Mouse (Mus musculus) right cerebral cortex, postnatal 10 days (tissue): Measurements from ENCODE around the gene Adcy4.

Experiments
- DNase-seq, 2 experiments: peaks; one replicate each; pipeline ENCODE4 v3.0.0; 2021; ENCODE audit warnings: low spot score in 2 of 2

Gene Adcy4

DNA sequence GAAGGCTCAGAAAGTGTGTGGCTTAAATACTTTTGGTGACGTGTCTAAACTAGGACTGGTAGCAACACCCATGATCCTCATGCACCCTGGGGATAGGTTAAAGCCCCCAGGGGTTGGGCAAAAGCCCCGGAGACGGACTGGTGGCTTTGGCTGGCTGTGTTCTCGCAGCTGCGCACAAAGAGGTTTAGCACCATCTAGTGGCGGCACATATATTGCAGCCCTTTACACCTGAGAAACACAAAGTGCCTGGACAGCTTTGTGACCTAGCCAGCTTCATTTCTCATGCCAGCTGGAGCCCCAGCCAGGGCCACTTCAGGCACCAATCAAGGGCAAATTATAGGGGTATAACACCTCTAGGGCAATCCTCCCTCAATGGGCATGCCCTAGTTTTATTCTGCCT is 23.7 kb downstream of the Adcy4 start:
- peak; percentile 87 for DNase-seq

GRCm38 (mm10) chr14:55758363-55758784 is 25.5 kb downstream of the Adcy4 start, which contains the start of gene Cideb:
TSS of gene Cideb (minus strand) at chr14:55758458.
- DNase-seq: peak in 1 of 2 experiments; percentile 55

- no peak for DNase-seq
Measured at GRCm38 (mm10) chr14:55757566-55757965, 26.3 kb downstream of the Adcy4 start.

DNA sequence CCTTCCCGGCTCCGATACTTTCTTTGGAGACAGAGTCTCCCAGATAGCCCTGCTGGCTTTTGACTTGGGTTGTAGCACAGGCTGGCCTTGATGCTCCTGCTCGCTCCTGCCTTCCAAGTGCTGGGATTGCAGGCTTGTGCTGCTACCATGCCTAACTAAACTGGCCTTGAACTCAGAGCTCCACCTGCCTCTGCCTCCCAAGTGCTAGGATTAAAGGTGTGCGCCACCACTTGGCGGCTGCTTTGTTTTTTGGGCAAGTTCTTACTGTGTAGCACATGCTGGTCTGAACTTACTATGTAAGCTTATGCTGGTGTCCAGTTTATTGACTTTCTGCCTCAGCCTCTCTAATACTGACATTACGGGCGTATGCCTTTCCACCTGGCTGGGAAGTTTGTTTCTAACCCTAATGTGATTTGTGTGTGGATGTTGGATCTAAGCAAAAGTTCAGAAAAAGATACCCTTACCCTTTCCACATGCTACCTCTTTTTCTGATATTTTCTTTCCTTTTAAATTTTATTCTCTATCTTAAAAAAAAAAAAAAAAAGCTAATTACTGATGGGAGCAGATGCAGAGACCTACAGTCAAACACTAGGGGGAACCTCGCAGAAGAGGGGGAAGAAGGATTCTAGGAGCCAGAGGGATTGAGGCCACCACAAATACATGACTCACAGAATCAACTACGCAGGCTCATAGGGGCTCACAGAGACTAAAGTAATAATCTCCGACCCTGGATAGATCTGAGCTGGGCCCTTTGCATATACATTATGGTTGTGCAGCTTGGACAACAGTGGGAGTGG is 36.6 kb downstream of the Adcy4 start:
- no peak for DNase-seq

GRCm38 (mm10) chr14:55745861-55746237 is 38.0 kb downstream of the Adcy4 start:
- DNase-seq: no peak

- peak; percentile 90 to 92 for DNase-seq
Measured at GRCm38 (mm10) chr14:55745180-55745860, 38.6 kb downstream of the Adcy4 start, which contains the start of the genes Dhrs1 and Nop9. TSS of gene Dhrs1 (minus strand) at chr14:55745690. TSS of gene Nop9 (plus strand) at chr14:55745693.

DNA sequence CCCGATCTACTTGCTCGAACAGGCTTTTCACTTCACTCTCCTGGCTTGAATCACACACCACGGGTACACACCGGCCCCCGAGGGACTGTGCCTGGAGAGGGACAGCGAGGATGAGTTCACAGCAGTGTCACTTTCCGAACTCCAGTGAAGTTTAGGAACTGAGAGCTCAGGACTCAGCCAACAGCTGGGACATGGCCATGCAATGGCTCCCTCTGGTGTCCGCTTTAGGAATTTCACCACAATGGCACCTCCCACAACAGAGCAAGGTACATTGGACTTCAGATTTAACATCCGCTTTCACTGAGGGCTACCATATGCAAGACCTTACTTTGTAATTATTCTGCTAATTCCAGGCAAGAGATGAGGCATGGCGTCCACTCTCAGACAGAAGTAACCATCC is 40.2 kb downstream of the Adcy4 start:
- DNase-seq: peak; percentile 85 to 90

GRCm38 (mm10) chr14:55737086-55737687 is 46.7 kb downstream of the Adcy4 start:
- DNase-seq: no peak

- no peak for DNase-seq
Measured at GRCm38 (mm10) chr14:55735758-55736157, 48.1 kb downstream of the Adcy4 start.

DNA sequence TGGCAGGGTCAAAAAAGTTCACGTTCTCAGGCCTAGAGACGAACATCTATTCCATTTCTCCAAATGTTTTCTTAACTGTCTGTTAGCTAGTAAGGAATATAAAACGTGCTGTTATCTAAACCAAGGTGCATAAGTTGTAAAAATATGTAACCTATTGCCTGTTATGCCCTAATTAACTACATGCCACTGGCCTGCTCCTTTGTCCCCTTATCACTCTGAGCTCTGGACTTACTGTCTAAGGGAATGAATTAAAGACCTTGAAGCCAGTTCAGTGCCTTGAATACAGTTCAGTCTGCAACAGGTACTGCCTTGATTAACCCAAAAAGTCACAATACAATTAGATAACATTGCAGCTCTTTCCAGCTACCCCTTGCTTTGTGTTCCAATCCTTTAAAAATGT is 48.6 kb downstream of the Adcy4 start:
- no peak for DNase-seq

GRCm38 (mm10) chr14:55734869-55735268 is 49.0 kb downstream of the Adcy4 start:
- DNase-seq: no peak

DNA sequence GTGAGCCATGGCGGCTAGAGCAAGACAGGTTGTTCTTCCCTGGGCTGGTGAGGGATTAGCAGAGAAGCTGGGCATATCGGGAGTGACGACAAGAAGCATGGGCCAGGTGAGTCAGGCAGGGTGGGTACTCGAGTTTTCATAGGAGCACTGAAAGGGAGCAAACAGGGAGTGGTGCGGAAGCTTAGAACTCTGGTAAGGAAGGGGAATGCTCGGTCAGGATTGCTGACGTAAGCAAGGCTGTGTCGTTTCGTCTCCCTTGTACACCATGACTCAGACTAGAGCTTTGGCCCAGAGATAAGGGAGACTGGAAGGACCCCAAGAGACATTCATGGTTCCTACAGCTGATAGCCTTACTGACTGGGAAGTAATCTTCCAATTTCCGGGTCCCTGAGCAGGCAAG is 50.0 kb downstream of the Adcy4 start:
- no peak for DNase-seq

DNA sequence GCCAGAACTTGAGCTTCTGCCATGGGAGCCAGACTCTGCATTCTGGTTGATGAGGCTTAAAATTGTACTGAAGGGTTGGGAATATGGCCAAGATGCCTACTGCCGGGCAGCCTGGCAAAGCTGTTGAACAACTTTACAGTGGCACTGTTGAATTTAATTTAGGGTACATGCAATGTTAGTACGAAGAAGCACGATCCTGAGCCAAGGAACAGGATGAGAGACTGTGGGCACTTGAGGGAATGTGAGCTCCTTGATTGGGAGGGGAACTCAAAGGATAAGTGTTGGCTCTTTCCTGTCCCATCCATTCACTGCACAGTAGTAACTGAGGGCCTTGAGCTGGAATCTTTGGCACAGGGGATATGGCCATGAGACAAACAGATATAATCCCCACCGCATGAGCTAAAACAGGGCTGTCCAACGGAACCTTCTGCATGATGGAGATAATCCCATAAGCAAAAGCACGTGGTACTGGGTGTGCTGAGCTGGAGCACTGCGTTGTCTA is 53.3 kb downstream of the Adcy4 start:
- DNase-seq: peak; percentile 69 to 82

GRCm38 (mm10) chr14:55730116-55730515 is 53.8 kb downstream of the Adcy4 start:
- DNase-seq: no peak

- DNase-seq: no peak
Measured at GRCm38 (mm10) chr14:55727889-55728685, 55.8 kb downstream of the Adcy4 start.

- no peak for DNase-seq
Measured at GRCm38 (mm10) chr14:55726261-55726660, 57.6 kb downstream of the Adcy4 start.

- DNase-seq: no peak
Measured at GRCm38 (mm10) chr14:55724411-55724871, 59.5 kb downstream of the Adcy4 start.

- no peak for DNase-seq
Measured at GRCm38 (mm10) chr14:55723433-55723832, 60.5 kb downstream of the Adcy4 start.

DNA sequence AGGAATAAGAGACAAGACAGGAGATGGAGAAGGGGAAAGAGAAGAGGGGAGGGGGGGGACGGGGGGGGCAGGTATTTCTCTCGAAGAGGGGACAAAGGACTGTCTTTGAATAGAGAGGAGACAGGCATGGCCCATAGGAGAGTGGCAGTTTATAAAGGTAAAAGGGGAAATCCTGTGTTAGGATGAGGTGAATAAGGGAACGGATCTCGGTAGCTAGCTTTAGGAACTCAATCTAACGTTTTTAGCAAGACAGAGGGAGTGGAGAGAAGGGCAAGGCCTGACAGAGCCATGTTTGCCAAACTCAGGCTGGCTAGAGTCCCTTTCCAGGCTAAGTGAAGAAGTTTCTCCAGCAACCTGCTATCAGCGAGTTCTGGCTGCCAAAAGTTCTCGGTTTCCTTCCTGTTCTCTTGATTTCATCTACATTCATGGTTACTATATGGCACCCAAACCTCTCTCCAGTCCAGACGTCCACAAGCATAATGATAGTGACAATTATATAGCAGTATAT is 61.4 kb downstream of the Adcy4 start:
- DNase-seq: no peak

DNA sequence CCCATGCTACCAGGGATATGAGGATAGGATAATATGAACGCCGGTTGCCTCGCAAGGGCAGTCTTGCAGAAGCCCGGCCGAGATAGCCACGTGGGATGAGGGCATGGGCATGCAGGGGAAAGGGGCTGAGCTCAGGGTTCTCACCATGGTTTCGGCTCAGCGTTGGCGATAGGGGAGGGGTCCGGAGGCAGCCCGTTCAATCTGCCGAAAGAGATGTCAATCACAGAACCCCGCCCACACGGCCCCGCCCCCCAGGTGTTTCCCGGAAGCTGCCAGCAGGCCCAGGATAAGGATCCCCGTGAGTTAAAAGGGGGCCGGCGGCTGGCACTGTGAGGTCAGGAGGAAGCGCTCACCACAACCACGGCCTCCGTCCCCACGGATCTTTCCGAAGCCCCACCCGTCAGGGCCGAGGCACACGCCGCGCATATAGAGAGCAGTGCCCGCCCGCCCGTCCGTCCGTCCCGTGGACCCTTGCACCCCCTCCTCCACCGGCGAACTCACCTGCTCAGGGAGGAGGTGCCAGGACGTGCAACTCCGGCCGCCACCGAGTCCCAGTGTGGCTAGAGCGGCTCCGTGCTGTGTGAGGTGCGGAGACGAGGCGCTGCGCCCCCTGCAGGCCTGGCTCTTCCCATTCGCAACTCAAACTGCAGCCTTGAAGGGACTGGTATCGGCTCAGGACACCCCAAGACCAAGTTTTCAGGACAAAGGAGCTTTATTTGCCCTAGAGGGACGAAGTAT is 62.0 kb downstream of the Adcy4 start, which contains the start of gene Rabggta:
Gene Rabggta (minus strand): TSS at position 564 of the 738 bp plus-strand sequence.
- DNase-seq: peak; percentile 96
